In the genomic region with DNA sequence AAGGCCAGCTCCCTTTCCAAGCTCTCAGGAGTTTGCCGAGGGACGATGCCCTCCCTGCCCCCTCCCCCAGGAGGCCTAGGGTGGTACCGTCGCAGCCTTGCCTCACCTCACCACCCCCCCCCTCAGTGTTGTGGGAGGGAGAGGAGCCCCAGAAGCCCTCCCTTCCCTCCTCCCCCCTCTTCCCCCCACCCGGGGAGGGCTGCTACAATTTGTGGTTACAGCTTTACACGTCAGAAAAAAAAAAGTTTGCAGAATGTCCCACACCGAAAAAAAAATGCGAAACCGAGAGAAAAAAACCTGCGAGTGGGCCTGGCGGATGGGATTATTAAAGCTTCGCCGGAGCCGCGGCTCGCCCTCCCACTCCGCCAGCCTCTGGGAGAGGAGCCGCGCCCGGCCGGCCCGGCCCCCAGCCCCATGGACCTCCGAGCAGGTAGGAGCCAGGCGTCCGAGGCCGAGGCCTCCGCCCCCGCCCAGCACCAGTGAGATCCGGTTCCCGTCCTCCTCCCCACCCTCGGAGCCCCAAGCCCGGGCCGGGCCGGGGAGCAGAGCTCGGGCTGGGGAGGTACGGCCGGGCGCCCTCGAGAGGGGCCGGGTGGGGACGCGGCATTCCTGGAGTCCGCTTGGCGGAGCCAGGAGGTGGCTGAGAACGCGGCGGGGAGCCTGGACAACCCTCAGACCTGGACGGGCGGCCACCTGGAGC, we compare ENCODE assay signal across 8 mouse cellular contexts. TPM values are rescaled to one million over a fixed set of nuclear protein-coding genes. Genes with fewer than 3 reads are reported as not detected.
DNase-seq lines count a peak whose midpoint lies in the region; ATAC-seq and TF ChIP-seq lines count a peak whose summit lies in the region.

Clcf1 (plus strand) TSS at position 168 of the 700 bp plus-strand sequence.
AC109138.7 (plus strand) TSS at position 287 of the 700 bp plus-strand sequence.

- H3K9ac ChIP-seq in heart, embryonic 14.5 days (ENCODE audit: low read length): peak within 1 kb of the TSS; percentile 80
- H3K9ac ChIP-seq in midbrain, embryonic 12.5 days (replicated peaks): peak within 1 kb of the TSS; percentile 72

- TF ChIP-seq POLR2A in kidney, adult 2 months (IDR thresholded peaks at IDR 0.05; ENCODE audit: low read depth, low read length): no peak
- no peak for TF ChIP-seq POLR2A in testis, adult 2 months (IDR thresholded peaks at IDR 0.05; ENCODE audit: control insufficient read depth, low read depth, low read length)

- ATAC-seq in heart, embryonic 14.5 days (ENCODE audit: insufficient number of reproducible peaks, insufficient read depth, low FRiP score, low read depth): peak; percentile 33
- peak; percentile 50 for ATAC-seq in midbrain, embryonic 12.5 days (ENCODE audit: low FRiP score, low read depth)

- no peaks in the 10 kb centered on the region for H3K9me3 ChIP-seq in heart, embryonic 14.5 days (ENCODE audit: control insufficient read depth, low read length)
- no peaks in the 10 kb centered on the region for H3K9me3 ChIP-seq in limb, embryonic 10.5 days (replicated peaks)
- H3K9me3 ChIP-seq in midbrain, embryonic 12.5 days: no peaks in the 10 kb centered on the region

- H3K4me2 ChIP-seq in heart, embryonic 14.5 days (ENCODE audit: low read length): peak within 1 kb of the TSS; percentile 100
- peak within 1 kb of the TSS; percentile 98 for H3K4me2 ChIP-seq in midbrain, embryonic 12.5 days (replicated peaks)

- H3K4me3 ChIP-seq in kidney, adult 2 months (ENCODE audit: insufficient read depth, low read depth, low read length): peak within 1 kb of the TSS; percentile 60
- peak within 1 kb of the TSS; percentile 67 to 72 for H3K4me3 ChIP-seq in heart, embryonic 14.5 days (ENCODE audit: control insufficient read depth in 1 of 2, insufficient read depth in 1 of 2, low read depth in 1 of 2, low read length in 2 of 2)
- H3K4me3 ChIP-seq in limb, embryonic 10.5 days: peak within 1 kb of the TSS; percentile 83
- peak within 1 kb of the TSS; percentile 59 for H3K4me3 ChIP-seq in midbrain, embryonic 12.5 days
- peak within 1 kb of the TSS; percentile 79 for H3K4me3 ChIP-seq in testis, adult 2 months (ENCODE audit: control insufficient read depth, low read depth, low read length)

- no peaks in the 10 kb centered on the region for H3K27me3 ChIP-seq in kidney, adult 2 months (replicated peaks; ENCODE audit: control insufficient read depth, insufficient read depth, low read length)
- H3K27me3 ChIP-seq in heart, embryonic 14.5 days (ENCODE audit: control insufficient read depth, insufficient read depth, low read length): peaks cover 63% of the 10 kb centered on the region
- H3K27me3 ChIP-seq in limb, embryonic 10.5 days (ENCODE audit: low read depth, poor library complexity, severe bottlenecking): peaks cover 44% of the 10 kb centered on the region
- H3K27me3 ChIP-seq in midbrain, embryonic 12.5 days: peaks cover 74% of the 10 kb centered on the region
- H3K27me3 ChIP-seq in testis, adult 2 months (ENCODE audit: control insufficient read depth, insufficient read depth, low read length): no peaks in the 10 kb centered on the region; the same call in 1 of the 2 replicates

- H3K27ac ChIP-seq in kidney, adult 2 months (ENCODE audit: insufficient read depth, low read depth, low read length): peak within 1 kb of the TSS; percentile 41
- peak within 1 kb of the TSS in 1 of 2 experiments; percentile 44; a peak in 2 of 4 replicates for H3K27ac ChIP-seq in heart, embryonic 14.5 days (replicated peaks in 1 of 2; ENCODE audit: control insufficient read depth in 1 of 2, insufficient read depth in 1 of 2, low read depth in 2 of 2, low read length in 2 of 2)
- peak within 1 kb of the TSS; percentile 97 for H3K27ac ChIP-seq in limb, embryonic 10.5 days
- no peak within 1 kb of the TSS for H3K27ac ChIP-seq in midbrain, embryonic 12.5 days (replicated peaks)
- no peak within 1 kb of the TSS for H3K27ac ChIP-seq in testis, adult 2 months (ENCODE audit: control insufficient read depth, insufficient read depth, low read depth, low read length)

- 2% methylated on average over 49 of the region's 49 CpGs for WGBS in kidney, adult 2 months
- under 1% methylated on average over 47 of the region's 49 CpGs for WGBS in heart, embryonic 14.5 days
- WGBS in limb, embryonic 10.5 days: under 1% methylated on average over 49 of the region's 49 CpGs
- under 1% methylated on average over 44 of the region's 49 CpGs for WGBS in midbrain, embryonic 12.5 days

- no peaks in the 10 kb centered on the region for H3K36me3 ChIP-seq in kidney, adult 2 months (ENCODE audit: control insufficient read depth, insufficient read depth, low read length)
- H3K36me3 ChIP-seq in heart, embryonic 14.5 days (ENCODE audit: control insufficient read depth, insufficient read depth, low read length): no peaks in the 10 kb centered on the region
- no peaks in the 10 kb centered on the region for H3K36me3 ChIP-seq in limb, embryonic 10.5 days
- H3K36me3 ChIP-seq in midbrain, embryonic 12.5 days: no peaks in the 10 kb centered on the region
- H3K36me3 ChIP-seq in testis, adult 2 months (ENCODE audit: control insufficient read depth, insufficient read depth, low read length): no peaks in the 10 kb centered on the region

- no peak for TF ChIP-seq CTCF in kidney, adult 2 months (conservative IDR thresholded peaks at IDR 0.05; ENCODE audit: insufficient read depth, insufficient read length, low read depth, low read length)
- no peak for TF ChIP-seq CTCF in testis, adult 2 months (IDR thresholded peaks at IDR 0.05; ENCODE audit: control insufficient read depth, insufficient read depth, insufficient replicate concordance, low read depth, low read length)

- peaks cover 9% of the 10 kb centered on the region for H3K4me1 ChIP-seq in kidney, adult 2 months (ENCODE audit: control insufficient read depth, insufficient read depth, low read length)
- H3K4me1 ChIP-seq in heart, embryonic 14.5 days (ENCODE audit: control insufficient read depth in 2 of 2, insufficient read depth in 2 of 2, low read length in 2 of 2): peaks cover 15 to 34% of the 10 kb centered on the region in 2 experiments
- peaks cover 76% of the 10 kb centered on the region for H3K4me1 ChIP-seq in limb, embryonic 10.5 days
- peaks cover 44% of the 10 kb centered on the region for H3K4me1 ChIP-seq in midbrain, embryonic 12.5 days
- peaks cover 21% of the 10 kb centered on the region for H3K4me1 ChIP-seq in testis, adult 2 months (ENCODE audit: control insufficient read depth, insufficient read depth, low read length)

- peak; percentile 51 for DNase-seq in kidney, adult 2 months
- no peak for DNase-seq in kidney, adult 11 months
- DNase-seq in adrenal gland, postnatal 36 days: peak; percentile 63 to 81
- peak; percentile 78 for DNase-seq in limb, embryonic 10.5 days (ENCODE audit: low spot score)
- no peak for DNase-seq in c-Kit-positive CD71-positive TER-119-positive erythroid progenitor cells, embryonic 14.5 days (ENCODE audit: low spot score)

RNA-seq across cellular contexts. Expression of gene Clcf1, which starts in this region (rescaled TPM):
- polyA plus RNA-seq in kidney, adult 2 months (2012; rRNA removed): 13.6 TPM in 2 replicates
- 10 to 100 TPM in 1 of 2 experiments, 1 to 10 TPM in 1; 6.3 to 17.4 TPM for total RNA-seq in adrenal gland, postnatal 36 days (2021)
- 0.78 and 1.2 TPM in 2 replicates for polyA plus RNA-seq in heart, embryonic 14.5 days (2014; fragmentation: Nextera tagmentation; extraction: Ambion mirVana)
- polyA plus RNA-seq in limb, embryonic 10.5 days (2016; fragmentation: Nextera tagmentation; extraction: Ambion mirVana): 4.3 and 6.0 TPM in 2 replicates
- polyA plus RNA-seq in midbrain, embryonic 12.5 days (2016; fragmentation: Nextera tagmentation; extraction: Ambion mirVana): 0.48 and 0.94 TPM in 2 replicates
- polyA plus RNA-seq in testis, adult 2 months (2012; rRNA removed): 2.0 and 3.1 TPM in 2 replicates

RNA-seq across cellular contexts. Expression of gene AC109138.7, which starts in this region (rescaled TPM):
- 3.4 TPM in 1 of 2 replicates, not detected in the other for polyA plus RNA-seq in kidney, adult 2 months (2012; rRNA removed)
- not detected for total RNA-seq in adrenal gland, postnatal 36 days (2021)
- not detected in 2 replicates for polyA plus RNA-seq in heart, embryonic 14.5 days (2014; fragmentation: Nextera tagmentation; extraction: Ambion mirVana)
- polyA plus RNA-seq in limb, embryonic 10.5 days (2016; fragmentation: Nextera tagmentation; extraction: Ambion mirVana): not detected in 2 replicates
- polyA plus RNA-seq in midbrain, embryonic 12.5 days (2016; fragmentation: Nextera tagmentation; extraction: Ambion mirVana): not detected in 2 replicates
- 1.2 and 3.0 TPM in 2 replicates for polyA plus RNA-seq in testis, adult 2 months (2012; rRNA removed)

Comparison
In these comparisons a context has a peak if more than half of its experiments do, and no peak if none do; other contexts are left out.
1. DNase-seq: peak in kidney, adult 2 months (single experiment), adrenal gland, postnatal 36 days (2 of 2) and limb, embryonic 10.5 days (single experiment); none in kidney, adult 11 months (single experiment) and c-Kit-positive CD71-positive TER-119-positive erythroid progenitor cells, embryonic 14.5 days (single experiment).
2. Peak in ATAC-seq, H3K4me3 ChIP-seq, H3K9ac ChIP-seq and H3K4me2 ChIP-seq in midbrain, embryonic 12.5 days; RNA of the genes that start here not detected or under 1 TPM.
3. H3K27ac ChIP-seq: peak in kidney, adult 2 months (single experiment) and limb, embryonic 10.5 days (single experiment); none in midbrain, embryonic 12.5 days (single experiment) and testis, adult 2 months (single experiment).
4. Peak in every context shown above with its lines, with median percentiles within 50 percentile points of each other: H3K4me3 ChIP-seq.